Mouse (Mus musculus): ENCODE results near the gene Sh2d4b.

GRCm38 (mm10) chr14:40905813-40906212 lies 12.7 kb upstream of the Sh2d4b start:
- no peak for TF ChIP-seq POLR2A (IDR thresholded peaks at IDR 0.05; ENCODE audit: low read depth, low read length)
- TF ChIP-seq CTCF (IDR thresholded peaks at IDR 0.05; ENCODE audit: extremely low read depth, insufficient read length, insufficient replicate concordance, low read depth, low read length), result no peak

All from small intestine, adult 2 months (tissue).